Mouse (Mus musculus): ENCODE data around the gene Ssr3.

DNA sequence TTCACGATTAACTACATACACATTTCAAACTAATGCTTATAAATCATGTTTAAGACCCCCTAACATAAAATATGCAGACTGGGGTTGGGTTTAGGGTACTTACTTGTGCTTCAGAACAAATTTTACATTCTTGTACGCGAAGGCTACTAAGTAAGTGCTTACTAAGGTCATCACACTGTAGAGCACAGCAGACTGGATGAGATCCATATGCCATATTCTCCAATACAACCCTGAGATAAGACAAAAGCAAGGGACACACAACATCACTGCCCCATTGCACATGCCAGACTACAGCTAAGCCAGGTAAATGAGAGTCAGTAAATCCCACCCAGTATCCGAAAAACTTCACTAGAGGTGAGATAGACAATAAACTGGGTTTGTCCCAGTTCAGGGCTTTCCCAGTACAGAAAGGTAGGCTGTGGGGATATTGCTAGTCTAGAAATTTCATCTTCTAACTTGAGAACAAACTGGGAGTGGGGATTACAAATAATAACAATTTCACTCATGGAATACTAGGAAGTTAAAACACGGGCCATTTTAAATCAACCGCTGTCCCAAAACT is 1.1 kb downstream of the Ssr3 start:
- no peak for TF ChIP-seq CHD2 (IDR thresholded peaks at IDR 0.05; ENCODE audit: low read depth, low read length)
- no peak for TF ChIP-seq ZNF384 (IDR thresholded peaks at IDR 0.05; ENCODE audit: low read depth, low read length)

All from ES-E14 (cell line).